In the genomic region with DNA sequence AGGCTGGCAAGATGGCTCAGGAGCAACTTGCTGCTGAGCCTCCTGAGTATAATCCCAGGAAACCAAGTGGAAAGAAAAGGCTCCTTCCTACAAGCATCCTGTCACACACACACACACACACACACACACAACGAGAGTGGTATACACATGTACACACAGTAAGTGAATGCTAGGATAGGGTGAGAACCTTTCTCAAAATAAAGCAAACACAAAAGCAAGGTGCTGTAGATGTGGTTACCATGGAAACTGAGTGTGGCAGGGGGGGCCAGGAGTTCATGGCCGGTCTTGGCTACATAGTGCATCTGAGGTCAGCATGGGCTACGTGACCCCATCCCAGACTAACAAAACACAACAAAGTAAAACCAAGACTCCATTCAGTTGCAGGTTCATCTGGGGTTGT, we compare ENCODE assay signal across 11 mouse cellular contexts. TPM values are rescaled to one million over a fixed set of nuclear protein-coding genes. Genes with fewer than 3 reads are reported as not detected.
DNase-seq lines count a peak whose midpoint lies in the region; ATAC-seq and TF ChIP-seq lines count a peak whose summit lies in the region.
"Had no signal": no experiment of that assay in that cellular context is flagged by ENCODE, and none has a peak within 500 bp of the region (broad histone marks: within the 10 kb centered on the region; RNA-seq: fewer than 3 reads in every experiment).

No protein-coding gene starts in this region.

- H3K4me3 ChIP-seq in heart, embryonic 10.5 days: peak overlapping the region; percentile 82
- H3K4me3 ChIP-seq in midbrain, embryonic 13.5 days (replicated peaks): no peak overlapping the region
- no peak overlapping the region; the same call in 1 of the 2 replicates for H3K4me3 ChIP-seq in midbrain, embryonic 10.5 days
- H3K4me3 ChIP-seq in hindbrain, postnatal 0 days (ENCODE audit: low read length): no peak overlapping the region
- H3K4me3 ChIP-seq in stomach, embryonic 14.5 days (ENCODE audit: low read depth, low read length): peak overlapping the region; percentile 73; the same call in 1 of the 2 replicates

- peak overlapping the region; percentile 58; the same call in 1 of the 2 replicates for H3K4me2 ChIP-seq in midbrain, embryonic 13.5 days (replicated peaks)
- H3K4me2 ChIP-seq in hindbrain, postnatal 0 days (ENCODE audit: low read depth, low read length): peak overlapping the region; percentile 65
- peak overlapping the region; percentile 65 for H3K4me2 ChIP-seq in stomach, embryonic 14.5 days (replicated peaks; ENCODE audit: low read depth, low read length)

- 73% methylated on average over 3 of the region's 3 CpGs for WGBS in heart, embryonic 10.5 days
- 74% methylated on average over 3 of the region's 3 CpGs for WGBS in midbrain, embryonic 13.5 days
- WGBS in midbrain, embryonic 10.5 days: 84% methylated on average over 3 of the region's 3 CpGs
- WGBS in hindbrain, postnatal 0 days: 76% methylated on average over 3 of the region's 3 CpGs
- 61% methylated on average over 3 of the region's 3 CpGs for WGBS in stomach, embryonic 14.5 days

- H3K27ac ChIP-seq in heart, embryonic 10.5 days: peak overlapping the region; percentile 92
- H3K27ac ChIP-seq in midbrain, embryonic 13.5 days: no peak overlapping the region
- no peak overlapping the region for H3K27ac ChIP-seq in midbrain, embryonic 10.5 days (replicated peaks)
- no peak overlapping the region; the same call in 1 of the 2 replicates for H3K27ac ChIP-seq in hindbrain, postnatal 0 days
- no peak overlapping the region for H3K27ac ChIP-seq in stomach, embryonic 14.5 days (ENCODE audit: low read length)

- no peak for DNase-seq in heart, embryonic 10.5 days (ENCODE audit: low spot score)
- no peak for DNase-seq in heart, adult 9 months (ENCODE audit: low spot score in 2 of 2)
- DNase-seq in midbrain, embryonic 10.5 days (ENCODE audit: low spot score): no peak
- DNase-seq in hindbrain, postnatal 0 days (ENCODE audit: low spot score): no peak
- DNase-seq in spleen, postnatal 10 days (ENCODE audit: low spot score in 2 of 2): no peak
- DNase-seq in left cerebral cortex, adult 18-20 months (ENCODE audit: low spot score in 2 of 2): no peak
- DNase-seq: adrenal gland, postnatal 10 days; gastrocnemius, postnatal 14 days had no signal

- no peak overlapping the region for H3K9ac ChIP-seq in midbrain, embryonic 13.5 days (replicated peaks)
- H3K9ac ChIP-seq in hindbrain, postnatal 0 days (replicated peaks; ENCODE audit: low read length): no peak overlapping the region; the same call in 1 of the 2 replicates
- no peak overlapping the region for H3K9ac ChIP-seq in stomach, embryonic 14.5 days (replicated peaks; ENCODE audit: low read depth, low read length)

- H3K4me1 ChIP-seq in heart, embryonic 10.5 days: peaks cover 50% of the 10 kb centered on the region
- peaks cover 20% of the 10 kb centered on the region for H3K4me1 ChIP-seq in midbrain, embryonic 13.5 days (replicated peaks)
- peaks cover 57% of the 10 kb centered on the region for H3K4me1 ChIP-seq in midbrain, embryonic 10.5 days
- H3K4me1 ChIP-seq in hindbrain, postnatal 0 days (ENCODE audit: insufficient read depth, low read length): no peaks in the 10 kb centered on the region
- peaks cover 31% of the 10 kb centered on the region; the same call in 1 of the 2 replicates for H3K4me1 ChIP-seq in stomach, embryonic 14.5 days (ENCODE audit: control insufficient read depth, insufficient read depth, low read length)

- ATAC-seq in midbrain, embryonic 13.5 days: no peak
- ATAC-seq in hindbrain, postnatal 0 days: no peak
- no peak for ATAC-seq in stomach, embryonic 14.5 days (ENCODE audit: insufficient number of reproducible peaks, insufficient read depth, low FRiP score, low read depth)

- no peaks in the 10 kb centered on the region for H3K9me3 ChIP-seq in heart, embryonic 10.5 days
- no peaks in the 10 kb centered on the region for H3K9me3 ChIP-seq in midbrain, embryonic 13.5 days
- no peaks in the 10 kb centered on the region for H3K9me3 ChIP-seq in midbrain, embryonic 10.5 days (replicated peaks)
- H3K9me3 ChIP-seq in hindbrain, postnatal 0 days (ENCODE audit: low read length): no peaks in the 10 kb centered on the region
- no peaks in the 10 kb centered on the region for H3K9me3 ChIP-seq in stomach, embryonic 14.5 days (ENCODE audit: control insufficient read depth, low read depth, low read length)

- TF ChIP-seq CTCF in hindbrain, postnatal 0 days (IDR thresholded peaks at IDR 0.05; ENCODE audit: low read depth): no peak

- H3K27me3 ChIP-seq in heart, embryonic 10.5 days (ENCODE audit: insufficient read depth, poor library complexity, severe bottlenecking): no peaks in the 10 kb centered on the region
- H3K27me3 ChIP-seq in midbrain, embryonic 13.5 days: peaks cover 7% of the 10 kb centered on the region; the same call in 1 of the 2 replicates
- H3K27me3 ChIP-seq in midbrain, embryonic 10.5 days (ENCODE audit: low read depth, poor library complexity, severe bottlenecking): no peaks in the 10 kb centered on the region
- H3K27me3 ChIP-seq in hindbrain, postnatal 0 days (ENCODE audit: insufficient read depth, low read length): no peaks in the 10 kb centered on the region
- no peaks in the 10 kb centered on the region for H3K27me3 ChIP-seq in stomach, embryonic 14.5 days (ENCODE audit: control insufficient read depth, insufficient read depth, low read length)

- H3K36me3 ChIP-seq in heart, embryonic 10.5 days: peaks cover 1% of the 10 kb centered on the region
- H3K36me3 ChIP-seq in midbrain, embryonic 13.5 days: no peaks in the 10 kb centered on the region
- no peaks in the 10 kb centered on the region for H3K36me3 ChIP-seq in midbrain, embryonic 10.5 days
- H3K36me3 ChIP-seq in hindbrain, postnatal 0 days (ENCODE audit: insufficient read depth, low read length): no peaks in the 10 kb centered on the region
- H3K36me3 ChIP-seq in stomach, embryonic 14.5 days (ENCODE audit: control insufficient read depth, insufficient read depth, low read length): no peaks in the 10 kb centered on the region

RNA-seq across cellular contexts. Expression of gene Dock6, which starts 1.4 kb away (rescaled TPM):
- 47.9 and 56.9 TPM in 2 replicates for polyA plus RNA-seq in heart, embryonic 10.5 days (2016; fragmentation: Nextera tagmentation; extraction: Ambion mirVana)
- 14.2 and 17.0 TPM in 2 replicates for polyA plus RNA-seq in midbrain, embryonic 13.5 days (2015; fragmentation: Nextera tagmentation; extraction: Ambion mirVana)
- polyA plus RNA-seq in midbrain, embryonic 10.5 days (2016; fragmentation: Nextera tagmentation; extraction: Ambion mirVana): 22.0 and 23.5 TPM in 2 replicates
- total RNA-seq in hindbrain, postnatal 0 days (2014; rRNA removed): 15.6 and 20.6 TPM in 2 replicates
- polyA plus RNA-seq in hindbrain, postnatal 0 days (2015; fragmentation: Nextera tagmentation; extraction: Ambion mirVana): 11.5 and 11.7 TPM in 2 replicates
- 39.8 and 45.1 TPM in 2 replicates for polyA plus RNA-seq in stomach, embryonic 14.5 days (2014; fragmentation: Nextera tagmentation; extraction: Ambion mirVana)
- total RNA-seq in left cerebral cortex, adult 18-20 months (2021): 10 to 100 TPM; 12.7 to 18.2 TPM

RNA-seq across cellular contexts. Expression of gene Angptl8, which starts 15.8 kb away (rescaled TPM):
- polyA plus RNA-seq in heart, embryonic 10.5 days (2016; fragmentation: Nextera tagmentation; extraction: Ambion mirVana): 2.5 and 5.7 TPM in 2 replicates
- polyA plus RNA-seq in midbrain, embryonic 13.5 days (2015; fragmentation: Nextera tagmentation; extraction: Ambion mirVana): 0.24 and 0.43 TPM in 2 replicates
- polyA plus RNA-seq in midbrain, embryonic 10.5 days (2016; fragmentation: Nextera tagmentation; extraction: Ambion mirVana): 0.47 and 0.83 TPM in 2 replicates
- not detected in 2 replicates for total RNA-seq in hindbrain, postnatal 0 days (2014; rRNA removed)
- 0.34 and 0.57 TPM in 2 replicates for polyA plus RNA-seq in hindbrain, postnatal 0 days (2015; fragmentation: Nextera tagmentation; extraction: Ambion mirVana)
- 2.8 and 2.9 TPM in 2 replicates for polyA plus RNA-seq in stomach, embryonic 14.5 days (2014; fragmentation: Nextera tagmentation; extraction: Ambion mirVana)
- not detected for total RNA-seq in left cerebral cortex, adult 18-20 months (2021)
- total RNA-seq: CH12.LX; gastrocnemius, postnatal 14 days had no signal

RNA-seq across cellular contexts. Expression of gene Kank2, which starts 52.5 kb away (rescaled TPM):
- 16.4 and 16.9 TPM in 2 replicates for polyA plus RNA-seq in heart, embryonic 10.5 days (2016; fragmentation: Nextera tagmentation; extraction: Ambion mirVana)
- 3.3 and 4.3 TPM in 2 replicates for polyA plus RNA-seq in midbrain, embryonic 13.5 days (2015; fragmentation: Nextera tagmentation; extraction: Ambion mirVana)
- polyA plus RNA-seq in midbrain, embryonic 10.5 days (2016; fragmentation: Nextera tagmentation; extraction: Ambion mirVana): 8.6 and 9.5 TPM in 2 replicates
- 15.6 and 19.1 TPM in 2 replicates for total RNA-seq in hindbrain, postnatal 0 days (2014; rRNA removed)
- polyA plus RNA-seq in hindbrain, postnatal 0 days (2015; fragmentation: Nextera tagmentation; extraction: Ambion mirVana): 3.1 and 3.4 TPM in 2 replicates
- polyA plus RNA-seq in stomach, embryonic 14.5 days (2014; fragmentation: Nextera tagmentation; extraction: Ambion mirVana): 10.3 and 10.4 TPM in 2 replicates
- 1 to 10 TPM; 8.4 to 9.1 TPM for total RNA-seq in left cerebral cortex, adult 18-20 months (2021)

Comparison
In these comparisons a context has a peak if more than half of its experiments do, and no peak if none do; other contexts are left out.
1. H3K4me3 ChIP-seq: peak in heart, embryonic 10.5 days (single experiment) and stomach, embryonic 14.5 days (single experiment); none in midbrain, embryonic 13.5 days (single experiment), midbrain, embryonic 10.5 days (single experiment) and hindbrain, postnatal 0 days (single experiment).
2. Peak in every context shown above with its lines, with median percentiles within 50 percentile points of each other: H3K4me2 ChIP-seq.